Mouse (Mus musculus): ENCODE results near the gene Ccdc71.

DNA sequence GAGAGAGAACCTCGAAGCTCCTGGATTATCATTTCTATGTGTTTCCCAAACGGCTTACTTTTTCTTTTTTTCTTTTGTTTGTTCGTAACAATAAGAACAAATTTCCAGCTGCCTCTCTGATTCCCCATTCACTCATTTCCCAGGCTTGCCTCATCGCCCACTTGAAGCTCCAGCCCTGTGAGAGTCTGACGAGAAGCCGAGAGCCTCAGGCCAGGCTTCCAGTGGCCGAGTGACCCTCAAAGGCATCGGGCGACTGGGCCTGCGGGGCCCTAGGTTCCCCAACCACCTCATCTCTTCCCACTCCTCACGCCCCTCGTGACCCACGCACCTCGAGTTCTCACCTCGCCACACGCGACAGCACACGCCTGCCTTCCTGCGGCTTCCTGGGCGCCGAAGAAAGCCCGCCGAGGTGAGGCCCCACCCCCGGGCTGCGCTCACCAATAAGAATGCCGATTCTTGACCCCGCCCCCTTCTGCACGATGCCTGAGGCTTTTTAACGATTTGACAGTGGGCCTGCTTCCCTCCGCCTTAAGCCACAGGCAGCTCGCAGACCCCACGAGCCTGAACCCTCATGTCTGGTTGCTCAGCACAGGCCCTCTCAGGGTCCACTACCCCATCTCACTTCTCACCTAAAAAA, 28.8 kb upstream of the Ccdc71 start:
- no peak for TF ChIP-seq POLR2A (IDR thresholded peaks at IDR 0.05; ENCODE audit: borderline replicate concordance, extremely low read depth, low read depth, low read length)
- TF ChIP-seq CTCF (IDR thresholded peaks at IDR 0.05; ENCODE audit: insufficient read depth, low read length) = no peak
